ENCODE assay signal across 8 mouse cellular contexts in genomic region chr14:27596265-27596664, GRCm38 (mm10). TPM values are rescaled to one million over a fixed set of nuclear protein-coding genes. Genes with fewer than 3 reads are reported as not detected.
DNase-seq lines count a peak whose midpoint lies in the region; ATAC-seq lines count a peak whose summit lies in the region.
"Had no signal": no experiment of that assay in that cellular context is flagged by ENCODE, and none has a peak within 500 bp of the region (broad histone marks: within the 10 kb centered on the region; RNA-seq: fewer than 3 reads in every experiment).

No protein-coding gene starts in this region.

- no peaks in the 10 kb centered on the region for H3K9me3 ChIP-seq in forebrain, embryonic 12.5 days
- H3K9me3 ChIP-seq in hindbrain, embryonic 15.5 days: no peaks in the 10 kb centered on the region
- H3K9me3 ChIP-seq in midbrain, embryonic 13.5 days: 0 out of 2 replicates have a peak, but pooled peaks cover 6% of the 10 kb centered on the region

- H3K9ac ChIP-seq in forebrain, embryonic 12.5 days: no peak overlapping the region
- no peak overlapping the region for H3K9ac ChIP-seq in hindbrain, embryonic 15.5 days
- no peak overlapping the region for H3K9ac ChIP-seq in midbrain, embryonic 13.5 days (replicated peaks)

- no peaks in the 10 kb centered on the region for H3K36me3 ChIP-seq in forebrain, embryonic 12.5 days (replicated peaks)
- H3K36me3 ChIP-seq in hindbrain, embryonic 15.5 days: no peaks in the 10 kb centered on the region
- no peaks in the 10 kb centered on the region for H3K36me3 ChIP-seq in midbrain, embryonic 13.5 days
- no peaks in the 10 kb centered on the region for H3K36me3 ChIP-seq in splenic B cell, adult 2 months (ENCODE audit: control insufficient read depth, insufficient read depth, low read length, poor library complexity, severe bottlenecking)

- no peak overlapping the region for H3K4me2 ChIP-seq in forebrain, embryonic 12.5 days
- H3K4me2 ChIP-seq in hindbrain, embryonic 15.5 days: no peak overlapping the region
- H3K4me2 ChIP-seq in midbrain, embryonic 13.5 days (replicated peaks): no peak overlapping the region

- no peak overlapping the region for H3K27ac ChIP-seq in forebrain, embryonic 12.5 days
- H3K27ac ChIP-seq in hindbrain, embryonic 15.5 days (replicated peaks): no peak overlapping the region
- H3K27ac ChIP-seq in midbrain, embryonic 13.5 days: no peak overlapping the region

- peak; percentile 73; the same call in 1 of the 2 replicates for ATAC-seq in forebrain, embryonic 12.5 days (ENCODE audit: low FRiP score)
- ATAC-seq in hindbrain, embryonic 15.5 days (ENCODE audit: low FRiP score, low read depth): 0 out of 2 replicates have a peak, but pooled peaks have one; percentile 51
- ATAC-seq in midbrain, embryonic 13.5 days: 0 out of 2 replicates have a peak, but pooled peaks have one; percentile 74

- DNase-seq in NIH3T3 (ENCODE audit: low read depth): peak; percentile 92
- peak; percentile 3 for DNase-seq in c-Kit-negative CD71-positive TER-119-positive erythroid progenitor cells, embryonic 14.5 days (ENCODE audit: low read depth, low spot score)
- DNase-seq in left cerebral cortex, postnatal 10 days (ENCODE audit: extremely low spot score in 1 of 2, low spot score in 2 of 2): peak; percentile 16 to 81
- peak; percentile 67 for DNase-seq in splenic B cell, adult 2 months (ENCODE audit: low read depth, low spot score)

- H3K4me1 ChIP-seq in forebrain, embryonic 12.5 days: no peaks in the 10 kb centered on the region
- H3K4me1 ChIP-seq in hindbrain, embryonic 15.5 days (replicated peaks): no peaks in the 10 kb centered on the region
- H3K4me1 ChIP-seq in midbrain, embryonic 13.5 days (replicated peaks): no peaks in the 10 kb centered on the region

- no peak overlapping the region for H3K4me3 ChIP-seq in forebrain, embryonic 12.5 days (replicated peaks)
- no peak overlapping the region for H3K4me3 ChIP-seq in hindbrain, embryonic 15.5 days
- H3K4me3 ChIP-seq in midbrain, embryonic 13.5 days (replicated peaks): no peak overlapping the region

- WGBS in forebrain, embryonic 12.5 days: 4% methylated on average over 7 of the region's 7 CpGs
- WGBS in hindbrain, embryonic 15.5 days: 5% methylated on average over 7 of the region's 7 CpGs
- WGBS in midbrain, embryonic 13.5 days: 7% methylated on average over 7 of the region's 7 CpGs

- intact Hi-C loops in left cerebral cortex, postnatal 10 days (cut with DNase I): loop anchor here (1.0 kb wide), 1 partner anchor 145 kb away; no protein-coding TSS in a partner anchor

- H3K27me3 ChIP-seq in forebrain, embryonic 12.5 days: no peaks in the 10 kb centered on the region
- H3K27me3 ChIP-seq in hindbrain, embryonic 15.5 days: no peaks in the 10 kb centered on the region
- H3K27me3 ChIP-seq in midbrain, embryonic 13.5 days: no peaks in the 10 kb centered on the region
- H3K27me3 ChIP-seq in splenic B cell, adult 2 months (ENCODE audit: control insufficient read depth, insufficient read depth, low read length, poor library complexity, severe bottlenecking): no peaks in the 10 kb centered on the region

RNA-seq across cellular contexts. Expression of gene Erc2, which starts 26.0 kb away (rescaled TPM):
- 29.2 and 31.7 TPM in 2 replicates for polyA plus RNA-seq in forebrain, embryonic 12.5 days (2016; fragmentation: Nextera tagmentation; extraction: Ambion mirVana)
- 76.4 and 79.4 TPM in 2 replicates for polyA plus RNA-seq in hindbrain, embryonic 15.5 days (2015; fragmentation: Nextera tagmentation; extraction: Ambion mirVana)
- total RNA-seq in left cerebral cortex, postnatal 10 days (2021): 100 to 1,000 TPM; 253 to 265 TPM
- polyA plus RNA-seq in midbrain, embryonic 13.5 days (2015; fragmentation: Nextera tagmentation; extraction: Ambion mirVana): 75.0 and 79.0 TPM in 2 replicates
- total RNA-seq: neutrophil, adult 5-6 weeks had no signal

Comparison
In these comparisons a context has a peak if more than half of its experiments do, and no peak if none do; other contexts are left out.
1. DNase-seq: peak in every context shown above with its lines; median percentile 92 in NIH3T3; 67 in splenic B cell, adult 2 months; 48 in left cerebral cortex, postnatal 10 days; 3 in c-Kit-negative CD71-positive TER-119-positive erythroid progenitor cells, embryonic 14.5 days.